Mouse (Mus musculus) stomach, embryonic 16.5 days (tissue): ENCODE measurements around the gene Szrd1. TPM values are rescaled to one million over a fixed set of nuclear protein-coding genes. Genes with fewer than 3 reads are reported as not detected.
"Not testable (repeated sequence)": the region's sequence is repeated elsewhere in the genome, so short reads cannot be mapped to it uniquely, and the experiment has no call there.

Experiments
- ATAC-seq: fragments of 200-750 bp; cut with Nextera tagmentation; 2 replicates; pipeline ENCODE4 v1.8.0; 2017; ENCODE audit warnings: moderate number of reproducible peaks, moderate TSS enrichment; ENCODE audit not compliant: insufficient read depth, low FRiP score
- H3K27ac ChIP-seq: fragments of 300-500 bp; sonication (generic); 2 replicates; pipeline ENCODE4 v1.5.1; 2014; ENCODE audit warnings: low read length
- H3K27me3 ChIP-seq: fragments of 300-500 bp; sonication (generic); 2 replicates; pipeline ENCODE4 v1.6.1; 2014; ENCODE audit warnings: low read length, control low read depth, mixed read lengths; ENCODE audit not compliant: control insufficient read depth, insufficient read depth
- H3K36me3 ChIP-seq: fragments of 300-500 bp; sonication (generic); 2 replicates; pipeline ENCODE4 v1.6.1; 2014; ENCODE audit warnings: low read length; ENCODE audit not compliant: control insufficient read depth, insufficient read depth
- H3K4me1 ChIP-seq: fragments of 300-500 bp; sonication (generic); 2 replicates; pipeline ENCODE4 v1.6.1; 2014; ENCODE audit warnings: low read length, control low read depth, mixed read lengths; ENCODE audit not compliant: control insufficient read depth, insufficient read depth
- H3K4me2 ChIP-seq: fragments of 300-500 bp; sonication (generic); 2 replicates; pipeline ENCODE4 v1.6.1; 2014; ENCODE audit warnings: low read depth, low read length, mixed read lengths
- H3K4me3 ChIP-seq: fragments of 300-500 bp; sonication (generic); replicated peaks from 2 replicates; pipeline ENCODE4 v1.5.1; 2014; ENCODE audit warnings: mild to moderate bottlenecking, low read length
- H3K9ac ChIP-seq: fragments of 300-500 bp; sonication (generic); 2 replicates; pipeline ENCODE4 v1.6.1; 2014; ENCODE audit warnings: low read length
- H3K9me3 ChIP-seq: fragments of 300-500 bp; sonication (generic); replicated peaks from 2 replicates; pipeline ENCODE4 v1.6.1; 2016; ENCODE audit warnings: low read length, control low read depth; ENCODE audit not compliant: control insufficient read depth
- WGBS: fragments of 180-500 bp; shearing (Covaris S2); extraction: QIAGEN DNeasy Blood & Tissue Kit; methylation state at CpG from one replicate; pipeline ENCODE4 v1.1.7; 2014; 5-methylcytosine and 5-hydroxymethylcytosine counted together
- polyA plus RNA-seq: library from polyadenylated mRNA; unstranded; fragments of >200 nt; fragmentation: Nextera tagmentation; extraction: Ambion mirVana; gene quantifications from 2 replicates; pipeline ENCODE4 v1.2.1, GENCODE M21; 2015

The Szrd1 gene
- polyA plus RNA-seq, 1 experiment from 2014 or later = 51.6 TPM

DNA sequence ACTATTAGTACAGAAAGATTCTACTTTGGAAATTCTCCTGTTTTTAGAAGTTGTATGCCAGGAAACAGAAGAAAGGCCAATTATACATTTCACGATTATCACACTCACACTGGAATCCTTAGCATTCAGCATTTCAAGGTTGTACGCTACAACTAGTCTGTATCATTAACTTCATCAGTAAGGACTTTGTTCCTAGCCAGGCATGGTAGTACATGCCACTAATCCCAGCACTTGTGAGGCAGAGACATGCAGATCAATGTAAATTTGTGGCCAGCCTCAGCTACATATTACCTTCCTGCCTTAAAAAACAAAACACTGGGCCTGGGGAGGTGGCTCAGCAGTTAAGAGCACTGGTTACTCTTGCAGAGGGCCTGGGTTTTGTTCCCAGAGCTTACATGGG, 19.0 kb upstream of the Szrd1 start:
- H3K36me3 ChIP-seq = no peaks in the 10 kb centered on the region
- peaks cover 21% of the 10 kb centered on the region for H3K4me1 ChIP-seq
- ATAC-seq = no peak
- no peaks in the 10 kb centered on the region for H3K27me3 ChIP-seq
- no peaks in the 10 kb centered on the region for H3K9me3 ChIP-seq
- 79% methylated on average over 2 of the region's 2 CpGs for WGBS
- no peak overlapping the region for H3K4me3 ChIP-seq
- H3K4me2 ChIP-seq = no peak overlapping the region
- H3K9ac ChIP-seq = no peak overlapping the region
- peak overlapping the region; percentile 61 for H3K27ac ChIP-seq

DNA sequence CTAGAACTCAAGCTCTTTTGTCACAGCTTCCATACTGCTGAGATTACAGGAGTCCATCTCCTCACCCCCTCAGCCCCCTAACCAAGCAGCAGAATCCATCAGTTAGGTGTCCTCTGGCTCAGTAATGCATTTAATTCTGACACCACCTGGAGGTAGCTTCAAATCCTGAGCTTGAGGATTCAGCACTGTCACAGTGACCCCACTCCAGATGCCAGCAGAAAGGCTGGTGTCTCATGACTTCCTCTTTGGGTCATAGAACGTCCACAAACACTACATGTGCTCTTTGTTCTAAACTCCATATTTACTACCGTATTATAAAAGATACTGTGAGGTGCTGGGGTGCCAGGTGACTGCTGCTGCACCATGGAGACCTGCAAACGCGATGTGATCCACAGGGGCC, 17.9 kb upstream of the Szrd1 start:
- Histone ChIP-seq H3K27ac (no peak overlapping the region), H3K9ac (no peak overlapping the region), H3K27me3 (no peaks in the 10 kb centered on the region), H3K36me3 (no peaks in the 10 kb centered on the region), H3K9me3 (no peaks in the 10 kb centered on the region), H3K4me2 (no peak overlapping the region), H3K4me3 (no peak overlapping the region), H3K4me1 (peaks cover 21% of the 10 kb centered on the region)
- ATAC-seq = no peak
- 74% methylated on average over 4 of the region's 4 CpGs for WGBS

DNA sequence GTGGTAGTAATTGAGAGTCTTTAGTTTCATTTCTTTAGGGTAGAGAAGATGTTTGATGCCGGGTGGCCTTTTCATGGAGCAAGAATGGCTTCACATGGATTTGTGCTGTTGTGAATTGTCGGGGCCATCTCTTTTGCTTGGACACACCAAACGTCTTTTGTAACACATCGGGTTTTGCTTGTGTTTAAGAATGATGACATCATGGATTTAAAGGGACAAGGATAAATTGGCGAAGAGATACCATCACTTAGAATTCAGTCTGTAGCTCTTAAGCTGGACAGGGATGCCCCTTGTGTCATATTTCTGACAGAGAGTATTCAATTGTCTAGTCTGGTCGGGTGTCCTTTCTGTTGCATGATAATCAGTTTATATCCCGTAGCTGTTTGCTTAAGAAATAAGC, 9.5 kb upstream of the Szrd1 start:
- H3K36me3 ChIP-seq = no peaks in the 10 kb centered on the region
- H3K4me3 ChIP-seq = peak overlapping the region; percentile 99
- H3K27ac ChIP-seq = no peak overlapping the region
- H3K9me3 ChIP-seq = no peaks in the 10 kb centered on the region
- H3K4me2 ChIP-seq = peak overlapping the region; percentile 68
- no peak for ATAC-seq
- H3K9ac ChIP-seq = peak overlapping the region; percentile 100
- H3K27me3 ChIP-seq = no peaks in the 10 kb centered on the region
- 20% methylated on average over 7 of the region's 7 CpGs for WGBS
- peaks cover 15% of the 10 kb centered on the region for H3K4me1 ChIP-seq

DNA sequence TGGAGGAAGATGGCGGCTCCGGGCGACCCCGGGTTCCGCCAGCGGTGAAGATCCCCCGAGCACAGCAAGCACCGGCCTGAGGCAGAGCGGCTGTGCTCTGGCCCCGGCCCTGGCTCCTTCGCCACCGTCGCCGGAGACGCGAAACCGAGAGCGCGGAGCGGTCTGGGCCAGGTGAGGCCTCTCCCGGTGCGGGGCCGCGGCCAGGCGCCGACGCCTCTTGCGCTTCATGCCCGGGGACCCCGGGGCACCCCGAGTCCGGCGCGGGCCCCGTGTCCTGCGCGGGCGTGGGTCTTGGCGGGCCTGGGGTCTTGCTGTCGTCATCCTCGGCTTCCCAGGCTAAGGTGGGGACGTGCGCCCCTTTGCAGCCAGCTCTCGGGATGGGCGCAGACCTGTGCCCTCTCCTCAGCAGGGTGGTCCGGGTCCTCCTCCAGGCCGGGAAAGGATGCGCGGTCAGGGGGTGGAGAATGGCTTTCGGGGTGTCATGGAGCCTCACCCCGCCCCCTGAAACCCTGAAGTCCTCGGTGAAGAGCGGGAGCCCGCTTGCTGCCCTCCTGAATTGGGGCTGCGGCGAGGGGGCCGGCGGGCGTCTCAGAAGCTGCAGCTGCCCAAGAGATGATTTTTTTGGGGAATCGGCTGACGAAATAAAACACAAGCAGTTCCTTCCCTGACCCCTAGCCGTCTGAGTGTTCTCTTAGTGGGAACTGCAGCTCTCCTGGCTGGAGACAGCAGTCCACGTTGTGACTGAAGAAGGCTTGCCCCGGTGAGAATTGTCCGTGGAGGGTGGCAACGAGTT, 8.6 kb upstream of the Szrd1 start:
- no peaks in the 10 kb centered on the region for H3K36me3 ChIP-seq
- H3K27ac ChIP-seq = peak overlapping the region; percentile 97
- ATAC-seq = peak; percentile 79
- H3K9ac ChIP-seq = peak overlapping the region; percentile 100
- H3K4me1 ChIP-seq = peaks cover 15% of the 10 kb centered on the region
- H3K9me3 ChIP-seq = no peaks in the 10 kb centered on the region
- H3K4me3 ChIP-seq = peak overlapping the region; percentile 99
- WGBS = under 1% methylated on average over 66 of the region's 66 CpGs
- peak overlapping the region; percentile 68 for H3K4me2 ChIP-seq
- no peaks in the 10 kb centered on the region for H3K27me3 ChIP-seq

DNA sequence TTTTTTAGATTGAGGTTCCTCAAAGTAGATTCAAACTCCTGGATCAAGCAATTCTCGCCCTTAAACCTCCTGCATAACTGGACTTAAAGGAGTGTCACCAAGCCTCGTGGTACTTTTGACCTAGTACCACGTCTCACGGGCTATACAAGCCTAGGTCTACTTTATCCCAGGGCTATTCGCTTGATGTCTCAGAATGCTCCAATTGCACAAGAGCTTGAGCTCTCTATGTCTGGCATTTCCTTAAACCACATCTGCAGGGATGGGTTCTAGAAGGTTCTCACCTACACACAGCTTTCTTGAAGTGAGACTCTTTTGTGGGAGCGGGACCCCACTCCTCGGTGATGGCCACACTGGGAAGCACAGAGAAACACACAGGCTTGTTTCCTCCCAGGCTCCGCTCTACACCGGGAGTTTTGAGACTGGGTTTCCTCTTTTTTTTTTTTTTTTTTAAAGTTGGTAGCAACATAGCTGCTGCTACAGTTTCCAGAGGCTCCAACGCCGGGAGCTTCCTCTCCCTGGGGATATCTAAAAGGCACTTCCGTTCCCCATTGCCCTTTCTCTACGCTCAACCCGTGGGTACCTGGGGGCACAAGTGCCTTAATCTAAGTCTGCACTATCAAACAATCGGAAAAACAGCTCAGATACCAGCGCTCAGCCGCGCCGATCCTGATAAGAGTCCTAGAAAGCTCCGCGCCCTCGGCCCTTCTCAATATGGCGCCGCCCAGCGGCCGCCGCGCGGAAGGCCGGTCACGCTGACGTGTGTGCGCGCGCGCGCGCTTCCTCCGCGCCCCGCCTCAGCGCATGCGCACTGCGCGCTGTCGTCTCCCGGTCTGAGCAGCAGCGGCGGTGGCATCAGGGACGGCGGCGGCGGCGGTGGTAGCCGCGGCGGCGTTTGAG, 7.8 kb upstream of the Szrd1 start, which contains the start of gene Fbxo42:
Gene Fbxo42, plus strand, starts transcription at position 802 of the 897 bp plus-strand sequence.
- Histone ChIP-seq H3K9me3 (no peaks in the 10 kb centered on the region), H3K9ac (peak within 1 kb of the TSS; percentile 100), H3K4me3 (peak within 1 kb of the TSS; percentile 99), H3K4me1 (peaks cover 18% of the 10 kb centered on the region), H3K36me3 (no peaks in the 10 kb centered on the region), H3K27ac (peak within 1 kb of the TSS; percentile 97), H3K4me2 (peak within 1 kb of the TSS; percentile 80), H3K27me3 (no peaks in the 10 kb centered on the region)
- ATAC-seq = peak; percentile 87
- 5% methylated on average over 58 of the region's 58 CpGs for WGBS

DNA sequence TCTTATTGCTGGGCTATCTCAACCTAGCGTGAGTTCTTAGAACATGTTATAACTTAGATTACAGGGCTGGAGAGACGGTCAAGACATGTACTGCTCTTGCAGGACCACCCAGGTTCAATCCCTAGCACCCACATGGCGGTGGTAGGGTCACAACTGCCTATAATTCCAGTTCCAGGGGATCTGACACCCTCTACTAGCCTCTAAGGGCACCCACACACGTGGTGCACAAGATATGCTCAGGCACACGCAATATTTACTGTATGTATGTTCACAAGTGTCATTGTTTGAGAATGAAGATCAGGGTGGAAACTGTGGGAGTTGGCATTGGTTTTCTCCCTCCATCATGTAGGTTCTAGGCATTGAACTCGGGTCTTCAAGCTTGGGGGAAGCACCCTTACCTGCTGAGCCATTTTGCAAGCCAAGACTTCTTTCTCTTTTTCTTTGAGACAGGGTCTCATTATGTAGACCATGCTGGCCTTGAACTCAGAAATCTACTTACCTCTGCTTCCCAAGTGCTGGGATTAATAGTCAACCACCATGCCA, 7.0 kb upstream of the Szrd1 start:
- no peaks in the 10 kb centered on the region for H3K9me3 ChIP-seq
- H3K4me2 ChIP-seq = peak overlapping the region; percentile 80
- no peak for ATAC-seq
- no peaks in the 10 kb centered on the region for H3K36me3 ChIP-seq
- H3K27ac ChIP-seq = peak overlapping the region; percentile 97
- peaks cover 18% of the 10 kb centered on the region for H3K4me1 ChIP-seq
- H3K9ac ChIP-seq = no peak overlapping the region
- WGBS = 90% methylated on average over 6 of the region's 6 CpGs
- no peak overlapping the region for H3K4me3 ChIP-seq
- no peaks in the 10 kb centered on the region for H3K27me3 ChIP-seq

DNA sequence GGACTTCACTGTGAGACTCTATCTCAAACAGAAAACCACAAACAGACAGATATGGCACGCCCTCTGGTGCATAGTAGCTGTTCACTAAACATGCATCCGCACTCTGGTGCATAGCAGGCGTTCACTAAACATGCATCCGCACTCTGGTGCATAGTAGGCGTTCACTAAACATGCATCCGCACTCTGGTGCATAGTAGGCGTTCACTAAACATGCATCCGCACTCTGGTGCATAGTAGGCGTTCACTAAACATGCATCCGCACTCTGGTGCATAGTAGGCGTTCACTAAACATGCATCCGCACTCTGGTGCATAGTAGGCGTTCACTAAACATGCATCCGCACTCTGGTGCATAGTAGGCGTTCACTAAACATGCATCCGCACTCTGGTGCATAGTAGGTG, 5.5 kb upstream of the Szrd1 start:
- 91% methylated on average over 9 of the region's 16 CpGs for WGBS
- peaks cover 18% of the 10 kb centered on the region for H3K4me1 ChIP-seq
- H3K4me3 ChIP-seq, H3K9ac ChIP-seq, H3K36me3 ChIP-seq, H3K27me3 ChIP-seq, H3K27ac ChIP-seq, ATAC-seq, H3K9me3 ChIP-seq, H3K4me2 ChIP-seq: not testable (repeated sequence)

DNA sequence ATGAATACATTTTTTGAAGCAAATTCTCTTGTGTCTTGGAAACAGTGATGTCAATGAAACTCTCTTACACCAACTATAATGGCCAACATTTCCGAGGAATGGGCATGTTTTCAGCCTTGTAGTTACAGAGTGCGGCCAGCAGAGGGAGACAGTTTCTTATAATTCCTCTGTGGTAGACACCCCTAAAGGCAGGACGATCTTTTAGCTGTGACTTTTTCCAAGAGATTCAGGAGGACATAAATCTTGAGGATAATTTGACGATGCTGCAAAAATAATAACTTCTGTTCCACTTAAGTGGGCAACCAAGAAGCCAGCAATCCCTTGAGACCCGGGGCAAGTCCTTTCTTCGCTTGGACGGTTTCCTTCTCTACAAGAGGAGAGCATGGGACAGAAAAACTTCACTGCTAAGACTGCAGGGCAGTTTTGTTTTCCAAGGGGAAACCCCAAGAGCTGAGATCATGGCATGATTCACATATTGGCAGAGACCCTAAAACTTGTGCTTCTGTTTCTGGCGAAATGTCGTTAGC, 2.8 kb upstream of the Szrd1 start:
- H3K9me3 ChIP-seq = no peaks in the 10 kb centered on the region
- peak overlapping the region; percentile 38 for H3K4me2 ChIP-seq
- H3K27ac ChIP-seq = no peak overlapping the region
- no peaks in the 10 kb centered on the region for H3K36me3 ChIP-seq
- H3K4me1 ChIP-seq = peaks cover 14% of the 10 kb centered on the region
- H3K9ac ChIP-seq = peak overlapping the region; percentile 49; the same call in 1 of the 2 replicates
- H3K27me3 ChIP-seq = no peaks in the 10 kb centered on the region
- 0 out of 2 replicates have a peak overlapping the region, but pooled peaks have one; percentile 2 for H3K4me3 ChIP-seq
- ATAC-seq = no peak
- 21% methylated on average over 9 of the region's 9 CpGs for WGBS
